Mouse (Mus musculus) embryonic facial prominence, embryonic 13.5 days (tissue): ENCODE data around the gene Tgm2. TPM values are rescaled to one million over a fixed set of nuclear protein-coding genes. Genes with fewer than 3 reads are reported as not detected.
A peak's percentile ranks its signal among the peaks of the same experiment; 100 is the strongest.

ENCODE experiments used
- ATAC-seq: fragments of 200-750 bp; cut with Nextera tagmentation; 2 replicates; pipeline ENCODE4 v1.8.0; 2017; ENCODE audit warnings: low read depth; ENCODE audit not compliant: insufficient number of reproducible peaks, insufficient read depth, low FRiP score, low TSS enrichment
- H3K27ac ChIP-seq: fragments of 300-500 bp; sonication (generic); 2 replicates; pipeline ENCODE4 v1.5.1; 2015; ENCODE audit warnings: moderate library complexity, mild to moderate bottlenecking, inconsistent platforms
- H3K27me3 ChIP-seq: fragments of 300-500 bp; sonication (generic); 2 replicates; pipeline ENCODE4 v1.6.1; 2015; ENCODE audit warnings: mild to moderate bottlenecking, inconsistent platforms
- H3K36me3 ChIP-seq: fragments of 300-500 bp; sonication (generic); 2 replicates; pipeline ENCODE4 v1.6.1; 2015; ENCODE audit warnings: mild to moderate bottlenecking, inconsistent platforms
- H3K4me1 ChIP-seq: fragments of 300-500 bp; sonication (generic); 2 replicates; pipeline ENCODE4 v1.6.1; 2015; ENCODE audit warnings: inconsistent platforms
- H3K4me2 ChIP-seq: fragments of 300-500 bp; sonication (generic); 2 replicates; pipeline ENCODE4 v1.6.1; 2015; ENCODE audit warnings: moderate library complexity, mild to moderate bottlenecking, inconsistent platforms
- H3K4me3 ChIP-seq: fragments of 300-500 bp; sonication (generic); 2 replicates; pipeline ENCODE4 v1.5.1; 2015; ENCODE audit warnings: mild to moderate bottlenecking, inconsistent platforms
- H3K9ac ChIP-seq: fragments of 300-500 bp; sonication (generic); 2 replicates; pipeline ENCODE4 v1.6.1; 2015; ENCODE audit warnings: mild to moderate bottlenecking, inconsistent platforms
- H3K9me3 ChIP-seq: fragments of 300-500 bp; sonication (generic); 2 replicates; pipeline ENCODE4 v1.6.1; 2016; ENCODE audit warnings: inconsistent platforms
- WGBS: fragments of 180-500 bp; shearing (Covaris S2); methylation state at CpG from one replicate; pipeline ENCODE4 v1.1.7; 2015; ENCODE audit warnings: mixed read lengths; 5-methylcytosine and 5-hydroxymethylcytosine counted together
- polyA plus RNA-seq: library from polyadenylated mRNA; unstranded; fragments of >200 nt; fragmentation: Nextera tagmentation; extraction: Ambion mirVana; gene quantifications from 2 replicates; pipeline ENCODE4 v1.2.1, GENCODE M21; 2015

Tgm2 gene
- polyA plus RNA-seq, 1 experiment from 2014 or later = 10.9 TPM

- 83% methylated on average over 6 of the region's 6 CpGs for WGBS
- H3K4me1 ChIP-seq = peaks cover 26% of the 10 kb centered on the region
- H3K9ac ChIP-seq = no peak overlapping the region
- H3K27me3 ChIP-seq = no peaks in the 10 kb centered on the region
- H3K36me3 ChIP-seq = no peaks in the 10 kb centered on the region
- H3K27ac ChIP-seq = no peak overlapping the region
- H3K4me3 ChIP-seq = no peak overlapping the region
- no peaks in the 10 kb centered on the region for H3K9me3 ChIP-seq
- ATAC-seq = no peak
- H3K4me2 ChIP-seq = no peak overlapping the region
Measured at GRCm38 (mm10) chr2:158105605-158106004, 40.6 kb downstream of the Tgm2 start.

GRCm38 (mm10) chr2:158104966-158105365, 41.3 kb downstream of the Tgm2 start:
- ATAC-seq = no peak

GRCm38 (mm10) chr2:158101768-158102167, 44.5 kb downstream of the Tgm2 start:
- Histone ChIP-seq H3K9me3 (no peaks in the 10 kb centered on the region), H3K4me1 (peaks cover 12% of the 10 kb centered on the region), H3K4me3 (no peak overlapping the region), H3K36me3 (no peaks in the 10 kb centered on the region), H3K4me2 (no peak overlapping the region), H3K27ac (no peak overlapping the region), H3K9ac (no peak overlapping the region), H3K27me3 (no peaks in the 10 kb centered on the region)
- 76% methylated on average over 5 of the region's 5 CpGs for WGBS
- ATAC-seq = no peak

More at GRCm38 (mm10) chr2:158104966-158105365, 41.3 kb downstream of the Tgm2 start:
- Histone ChIP-seq H3K9ac (no peak overlapping the region), H3K9me3 (no peaks in the 10 kb centered on the region), H3K4me1 (peaks cover 24% of the 10 kb centered on the region), H3K4me3 (no peak overlapping the region), H3K4me2 (no peak overlapping the region), H3K36me3 (no peaks in the 10 kb centered on the region), H3K27me3 (no peaks in the 10 kb centered on the region), H3K27ac (no peak overlapping the region)
- 84% methylated on average over 6 of the region's 6 CpGs for WGBS

GRCm38 (mm10) chr2:158099537-158099936, 46.7 kb downstream of the Tgm2 start:
- Histone ChIP-seq H3K4me1 (peaks cover 13% of the 10 kb centered on the region), H3K36me3 (no peaks in the 10 kb centered on the region), H3K27me3 (no peaks in the 10 kb centered on the region), H3K9me3 (no peaks in the 10 kb centered on the region), H3K27ac (no peak overlapping the region), H3K9ac (no peak overlapping the region), H3K4me2 (no peak overlapping the region), H3K4me3 (no peak overlapping the region)
- WGBS = 52% methylated on average over 3 of the region's 3 CpGs
- no peak for ATAC-seq

- H3K27ac ChIP-seq = no peak overlapping the region
- WGBS = 84% methylated on average over 5 of the region's 5 CpGs
Measured at GRCm38 (mm10) chr2:158098730-158099129, 47.5 kb downstream of the Tgm2 start.

GRCm38 (mm10) chr2:158097071-158097470, 49.2 kb downstream of the Tgm2 start:
- Histone ChIP-seq H3K27me3 (no peaks in the 10 kb centered on the region), H3K27ac (no peak overlapping the region), H3K4me1 (peaks cover 23% of the 10 kb centered on the region), H3K4me3 (no peak overlapping the region), H3K36me3 (no peaks in the 10 kb centered on the region), H3K9me3 (no peaks in the 10 kb centered on the region), H3K9ac (no peak overlapping the region), H3K4me2 (no peak overlapping the region)
- WGBS = 86% methylated on average over 5 of the region's 5 CpGs
- ATAC-seq = no peak

More at GRCm38 (mm10) chr2:158098730-158099129, 47.5 kb downstream of the Tgm2 start:
- Histone ChIP-seq H3K4me3 (no peak overlapping the region), H3K36me3 (no peaks in the 10 kb centered on the region), H3K4me2 (no peak overlapping the region), H3K9ac (no peak overlapping the region), H3K4me1 (peaks cover 21% of the 10 kb centered on the region), H3K27me3 (no peaks in the 10 kb centered on the region), H3K9me3 (no peaks in the 10 kb centered on the region)
- ATAC-seq = no peak

- Histone ChIP-seq H3K4me2 (no peak overlapping the region), H3K4me3 (no peak overlapping the region), H3K36me3 (no peaks in the 10 kb centered on the region), H3K27me3 (no peaks in the 10 kb centered on the region), H3K4me1 (peaks cover 26% of the 10 kb centered on the region), H3K9me3 (no peaks in the 10 kb centered on the region), H3K9ac (no peak overlapping the region), H3K27ac (no peak overlapping the region)
- no peak for ATAC-seq
- WGBS = 38% methylated on average over 5 of the region's 5 CpGs
Measured at GRCm38 (mm10) chr2:158094846-158095245, 51.4 kb downstream of the Tgm2 start.

- Histone ChIP-seq H3K4me3 (no peak overlapping the region), H3K36me3 (no peaks in the 10 kb centered on the region), H3K27me3 (no peaks in the 10 kb centered on the region), H3K4me1 (peaks cover 26% of the 10 kb centered on the region), H3K9me3 (no peaks in the 10 kb centered on the region), H3K27ac (no peak overlapping the region), H3K4me2 (no peak overlapping the region), H3K9ac (no peak overlapping the region)
- ATAC-seq = no peak
- 81% methylated on average over 7 of the region's 7 CpGs for WGBS
Measured at GRCm38 (mm10) chr2:158094300-158094699, 51.9 kb downstream of the Tgm2 start.

- Histone ChIP-seq H3K9me3 (no peaks in the 10 kb centered on the region), H3K27ac (no peak overlapping the region), H3K4me1 (peaks cover 21% of the 10 kb centered on the region), H3K4me3 (no peak overlapping the region), H3K27me3 (no peaks in the 10 kb centered on the region), H3K9ac (no peak overlapping the region), H3K36me3 (no peaks in the 10 kb centered on the region), H3K4me2 (no peak overlapping the region)
- ATAC-seq = no peak
- WGBS = 54% methylated on average over 5 of the region's 5 CpGs
Measured at GRCm38 (mm10) chr2:158093345-158093744, 52.9 kb downstream of the Tgm2 start.

- Histone ChIP-seq H3K4me3 (no peak overlapping the region), H3K36me3 (no peaks in the 10 kb centered on the region), H3K27me3 (no peaks in the 10 kb centered on the region), H3K27ac (no peak overlapping the region), H3K4me2 (no peak overlapping the region), H3K9me3 (no peaks in the 10 kb centered on the region), H3K4me1 (peaks cover 21% of the 10 kb centered on the region), H3K9ac (no peak overlapping the region)
- ATAC-seq = no peak
- 82% methylated on average over 4 of the region's 4 CpGs for WGBS
Measured at GRCm38 (mm10) chr2:158090096-158090495, 56.1 kb downstream of the Tgm2 start.

GRCm38 (mm10) chr2:158084486-158084885, 61.8 kb downstream of the Tgm2 start:
- no peaks in the 10 kb centered on the region for H3K9me3 ChIP-seq
- no peaks in the 10 kb centered on the region for H3K27me3 ChIP-seq
- ATAC-seq = no peak
- H3K4me2 ChIP-seq = no peak overlapping the region
- no peak overlapping the region for H3K4me3 ChIP-seq
- no peak overlapping the region for H3K9ac ChIP-seq
- 0 out of 2 replicates have a peak overlapping the region, but pooled peaks have one; percentile 28 for H3K27ac ChIP-seq
- H3K36me3 ChIP-seq = no peaks in the 10 kb centered on the region
- 64% methylated on average over 8 of the region's 8 CpGs for WGBS
- H3K4me1 ChIP-seq = 0 out of 2 replicates have a peak, but pooled peaks cover 6% of the 10 kb centered on the region

- Histone ChIP-seq H3K4me1 (0 out of 2 replicates have a peak, but pooled peaks cover 6% of the 10 kb centered on the region), H3K4me2 (no peak overlapping the region), H3K27ac (no peak overlapping the region), H3K4me3 (no peak overlapping the region), H3K27me3 (no peaks in the 10 kb centered on the region), H3K9me3 (no peaks in the 10 kb centered on the region), H3K36me3 (peaks cover 23% of the 10 kb centered on the region), H3K9ac (no peak overlapping the region)
- no peak for ATAC-seq
- 81% methylated on average over 9 of the region's 9 CpGs for WGBS
Measured at GRCm38 (mm10) chr2:158080622-158081241, 65.5 kb downstream of the Tgm2 start.
